Mouse (Mus musculus) heart, postnatal 25 days (tissue): ENCODE measurements around the gene Camk2n1. TPM values are rescaled to one million over a fixed set of nuclear protein-coding genes. Genes with fewer than 3 reads are reported as not detected.

Experiments
- DNase-seq: peaks from one replicate; pipeline ENCODE4 v3.0.0; 2022; ENCODE audit warnings: low spot score
- intact Hi-C: fragments of 180-260 bp; cut with DNase I; formaldehyde crosslinking; loops from one replicate; pipeline ENCODE4 v1.15.1; 2025
- total RNA-seq, 2 experiments: library from RNA; stranded (reverse); gene quantifications; 2 replicates each; pipeline ENCODE4 v1.2.3; 2021

Camk2n1 gene
- total RNA-seq, 2 experiments from 2014 or later = 9.6 to 11.2 TPM

DNA sequence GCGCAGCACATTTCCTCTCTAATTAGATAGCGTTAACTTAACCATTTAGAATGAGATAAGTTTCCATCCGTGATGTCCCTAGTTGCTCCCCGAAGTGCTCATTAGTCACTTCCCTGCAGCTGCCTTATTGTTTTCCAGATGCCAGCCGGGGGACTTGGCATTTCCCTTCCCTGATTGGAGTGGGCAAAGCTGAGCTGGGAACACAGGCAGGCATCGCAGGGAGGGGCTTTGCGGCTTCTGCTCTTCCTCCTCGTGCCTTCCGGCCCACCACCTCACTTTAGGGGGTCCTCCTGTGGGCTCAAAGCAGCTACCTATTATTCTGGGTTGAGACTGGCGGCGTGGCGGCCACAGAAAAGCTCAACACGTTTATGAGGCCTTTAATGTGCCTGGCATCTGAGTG lies 7.1 kb upstream of the Camk2n1 start:
- no peak for DNase-seq
- intact Hi-C loops = loop anchor here (1.0 to 5.0 kb wide), 4 partner anchors 60 to 404 kb away; no protein-coding TSS in a partner anchor

GRCm38 (mm10) chr4:138447387-138447786 lies 6.7 kb upstream of the Camk2n1 start:
- DNase-seq = peak; percentile 73

GRCm38 (mm10) chr4:138447827-138448602 lies 6.1 kb upstream of the Camk2n1 start:
- DNase-seq = no peak
- intact Hi-C loops = loop anchor here (1.0 to 5.0 kb wide), 4 partner anchors 59 to 403 kb away; no protein-coding TSS in a partner anchor

More at GRCm38 (mm10) chr4:138447387-138447786, 6.7 kb upstream of the Camk2n1 start:
- intact Hi-C loops = loop anchor here (1.0 to 5.0 kb wide), 4 partner anchors 60 to 404 kb away; no protein-coding TSS in a partner anchor

- no peak for DNase-seq
- intact Hi-C loops = loop anchor here (5.0 kb wide), 1 partner anchor 58 kb away; no protein-coding TSS in a partner anchor
These were observed 5.1 kb upstream of the Camk2n1 start for GRCm38 (mm10) chr4:138448872-138449615.

GRCm38 (mm10) chr4:138449636-138450314 lies 4.3 kb upstream of the Camk2n1 start:
- DNase-seq = no peak
- intact Hi-C loops = loop anchor here (5.0 kb wide), 1 partner anchor 58 kb away; no protein-coding TSS in a partner anchor

- intact Hi-C loops = no loop called here
These were observed 1.6 kb upstream of the Camk2n1 start for GRCm38 (mm10) chr4:138452306-138453096.

DNA sequence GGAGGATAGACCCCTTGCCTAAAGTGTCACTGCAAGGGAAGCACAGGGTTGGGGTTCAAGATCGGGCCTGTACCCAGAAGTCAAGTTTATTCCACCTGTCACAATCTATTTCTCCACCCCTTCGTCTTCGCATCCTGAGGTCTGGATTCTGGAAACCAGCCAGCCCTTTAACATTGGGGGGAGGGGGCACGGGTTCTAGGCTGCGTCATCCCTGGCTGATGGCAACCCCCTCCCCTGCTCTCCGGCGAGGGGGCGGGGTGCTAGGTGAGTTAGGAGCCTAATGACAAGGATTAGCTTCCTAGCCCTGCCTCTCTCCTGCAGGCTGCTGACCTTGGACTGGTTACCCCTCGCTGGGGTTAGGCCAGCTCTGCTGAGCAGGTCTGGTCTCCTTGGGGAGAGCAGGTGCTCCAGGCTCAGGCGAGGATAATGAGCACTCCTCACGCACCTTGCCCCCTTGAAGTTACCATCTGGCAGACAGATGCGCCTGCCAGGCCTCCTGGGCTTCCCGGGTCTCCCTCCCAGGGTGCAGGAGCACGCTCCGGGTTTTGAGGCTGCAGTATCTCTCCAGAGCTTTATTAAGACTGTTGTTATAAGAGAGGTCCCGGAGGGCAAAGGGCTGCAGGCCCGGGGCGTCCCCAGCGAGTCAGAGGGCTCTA lies 889 bp upstream of the Camk2n1 start:
- DNase-seq = no peak
- intact Hi-C loops = no loop called here

More at GRCm38 (mm10) chr4:138452306-138453096, 1.6 kb upstream of the Camk2n1 start:
- no peak for DNase-seq

- peak; percentile 43 for DNase-seq
- intact Hi-C loops = no loop called here
These were observed 542 bp downstream of the Camk2n1 start for GRCm38 (mm10) chr4:138454571-138455140.

GRCm38 (mm10) chr4:138455141-138455955 lies 1.2 kb downstream of the Camk2n1 start:
- intact Hi-C loops = no loop called here
- DNase-seq = no peak

GRCm38 (mm10) chr4:138455956-138456341 lies 1.8 kb downstream of the Camk2n1 start:
- intact Hi-C loops = no loop called here
- no peak for DNase-seq

DNA sequence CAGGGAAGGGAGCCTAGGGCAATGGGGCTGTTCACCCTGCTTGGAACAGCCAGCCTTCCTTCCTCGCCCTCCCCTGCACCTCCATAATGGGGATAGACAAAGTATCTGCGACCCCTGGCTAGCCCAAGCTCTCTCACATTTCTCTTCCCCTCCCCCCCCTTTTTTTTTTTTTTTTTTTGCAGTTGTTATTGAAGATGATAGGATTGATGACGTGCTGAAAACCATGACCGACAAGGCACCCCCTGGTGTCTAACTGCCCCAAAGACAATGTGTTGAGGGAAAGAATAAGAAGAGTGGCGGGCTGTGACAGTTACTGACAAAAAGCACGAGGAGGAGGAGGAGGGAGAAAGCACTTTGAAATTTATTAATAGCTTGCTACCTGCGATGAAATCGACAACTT lies 2.4 kb downstream of the Camk2n1 start:
- DNase-seq = no peak
- intact Hi-C loops = no loop called here

GRCm38 (mm10) chr4:138457091-138457490 lies 3.0 kb downstream of the Camk2n1 start:
- intact Hi-C loops = no loop called here
- DNase-seq = no peak

GRCm38 (mm10) chr4:138458171-138458570 lies 4.1 kb downstream of the Camk2n1 start:
- no peak for DNase-seq
- intact Hi-C loops = no loop called here

DNA sequence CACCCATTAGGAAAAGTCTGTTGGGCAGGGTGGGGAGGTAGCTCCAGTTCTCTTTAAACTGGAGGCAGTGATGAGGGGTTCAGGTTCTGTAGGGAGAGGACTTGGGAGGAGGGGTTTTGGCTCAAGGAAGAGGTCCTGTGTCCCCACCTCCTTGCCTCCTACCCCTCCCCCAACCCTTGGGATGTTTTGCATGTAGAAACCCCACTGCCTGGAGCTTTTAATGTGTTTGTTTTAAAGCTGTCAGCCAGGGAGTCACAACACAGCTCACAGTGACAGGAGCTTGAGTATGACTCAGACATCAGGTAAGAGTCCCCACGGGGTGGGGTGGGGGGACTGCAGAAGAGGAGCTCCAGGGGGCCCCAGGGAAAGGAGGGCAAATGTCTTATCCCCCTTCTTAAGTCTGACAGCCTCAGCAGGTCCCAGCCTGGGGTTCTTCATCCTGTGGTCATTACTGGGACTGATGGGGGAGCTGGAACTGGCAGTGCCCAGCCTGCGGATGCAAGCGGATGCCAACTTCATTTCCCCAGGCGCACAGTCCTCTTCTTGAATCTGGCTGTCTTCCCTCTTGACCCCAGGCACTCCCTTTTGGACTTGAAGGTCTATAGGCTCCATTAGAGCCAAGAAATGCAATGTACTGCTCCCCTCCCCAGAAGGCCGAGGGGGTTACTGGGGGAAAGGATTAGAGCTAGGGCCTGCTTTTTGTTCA lies 4.8 kb downstream of the Camk2n1 start:
- DNase-seq = no peak
- intact Hi-C loops = no loop called here

DNA sequence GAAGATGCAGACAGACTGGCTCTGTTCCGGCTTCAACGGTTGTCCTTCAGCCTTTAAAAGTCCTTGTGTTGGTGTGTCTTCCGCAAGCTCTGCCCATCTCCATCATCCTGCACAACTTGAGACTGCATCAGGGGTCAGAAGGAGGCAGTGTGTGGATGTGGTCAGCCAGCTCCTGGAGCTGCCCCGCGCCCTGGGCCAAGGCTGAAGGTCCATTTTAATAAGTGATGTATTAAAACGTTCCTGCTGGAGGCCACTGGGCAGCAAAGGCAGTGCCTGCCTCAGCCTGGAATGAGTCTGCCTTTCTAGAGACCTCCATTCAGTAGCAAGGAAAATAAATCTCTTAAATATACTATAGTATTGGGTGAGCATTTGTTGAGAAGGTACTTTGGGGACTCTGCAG lies 5.7 kb downstream of the Camk2n1 start:
- intact Hi-C loops = no loop called here
- no peak for DNase-seq

DNA sequence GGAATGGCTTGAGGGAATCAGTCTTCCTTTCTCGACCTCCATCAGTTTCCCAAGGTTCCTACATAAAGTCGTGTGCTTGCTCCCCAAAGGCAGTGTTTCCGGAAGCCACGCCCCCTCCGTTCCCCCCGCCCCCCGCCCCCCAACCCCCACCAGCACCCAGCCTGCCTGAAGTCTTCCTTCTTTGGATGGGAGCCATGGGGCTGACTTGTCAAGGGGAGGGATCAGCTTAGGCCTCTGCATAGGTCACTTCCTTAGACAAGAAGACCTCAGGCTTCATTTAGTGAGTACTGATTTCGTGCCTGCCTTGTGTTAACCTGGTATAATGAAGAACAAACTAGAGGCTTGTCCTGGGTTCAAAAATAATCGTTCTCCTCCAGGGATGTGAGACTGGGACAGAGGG lies 6.8 kb downstream of the Camk2n1 start:
- intact Hi-C loops = no loop called here
- DNase-seq = no peak

DNA sequence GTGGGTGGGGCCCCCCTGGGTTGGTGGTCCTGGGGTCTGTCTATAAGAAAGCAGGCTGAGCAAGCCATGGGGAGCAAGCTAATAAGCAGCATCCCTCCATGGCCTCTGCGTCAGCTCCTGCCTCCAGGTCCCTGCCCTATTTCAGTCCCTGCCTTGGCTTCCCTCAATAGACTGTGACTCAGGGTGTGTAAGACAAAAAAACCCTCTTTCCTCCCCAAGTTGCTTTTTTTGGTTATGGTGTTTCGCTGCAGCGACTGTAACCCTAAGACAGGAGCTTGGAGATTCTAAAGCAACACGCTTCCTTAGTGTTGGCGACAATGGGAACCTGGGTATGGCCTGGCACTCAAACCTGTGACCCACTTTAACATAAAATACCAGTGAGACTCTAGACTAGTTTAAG lies 7.4 kb downstream of the Camk2n1 start:
- intact Hi-C loops = no loop called here
- DNase-seq = no peak
